Mouse (Mus musculus): ENCODE measurements around the gene Prkg1. TPM values are rescaled to one million over a fixed set of nuclear protein-coding genes. Genes with fewer than 3 reads are reported as not detected.

The Prkg1 gene
- polyA plus RNA-seq, 1 experiment from 2014 or later = 2.1 TPM

DNA sequence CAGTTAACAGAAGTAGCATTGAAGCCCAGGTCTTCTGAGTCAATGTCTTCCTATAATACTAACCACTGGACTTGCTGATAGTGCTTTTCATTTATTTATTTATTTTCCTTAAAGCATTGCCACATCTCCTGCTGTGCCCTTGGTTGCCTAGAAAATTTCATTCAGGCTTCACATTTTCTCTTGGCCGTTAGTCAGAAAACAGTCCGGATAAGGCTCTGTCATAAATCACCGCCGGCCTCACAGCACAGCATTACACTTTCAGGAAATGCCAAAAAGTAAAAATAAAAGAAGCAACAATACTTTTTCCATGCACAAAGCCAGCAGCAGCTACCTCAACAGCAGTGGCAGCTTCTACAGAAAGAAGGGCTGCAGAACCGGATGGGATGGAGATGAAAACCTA lies 234.2 kb downstream of the Prkg1 start:
- 35% methylated on average over 5 of the region's 5 CpGs for WGBS
- Histone ChIP-seq H3K9me3 (ENCODE audit: control insufficient read depth, low read length) (no peaks in the 10 kb centered on the region), H3K9ac (ENCODE audit: low read depth, low read length) (no peak overlapping the region), H3K36me3 (ENCODE audit: control insufficient read depth, insufficient read depth, low read length) (no peaks in the 10 kb centered on the region), H3K4me3 (ENCODE audit: low read length) (no peak overlapping the region), H3K4me1 (ENCODE audit: control insufficient read depth, insufficient read depth, low read length) (peaks cover 17% of the 10 kb centered on the region; the same call in 1 of the 2 replicates), H3K27ac (ENCODE audit: low read depth, low read length) (no peak overlapping the region), H3K27me3 (ENCODE audit: control insufficient read depth, insufficient read depth, low read length) (no peaks in the 10 kb centered on the region), H3K4me2 (replicated peaks; ENCODE audit: low read depth, low read length) (no peak overlapping the region)
- ATAC-seq (ENCODE audit: low FRiP score, low TSS enrichment) = peak; percentile 49; the same call in 1 of the 2 replicates

DNA sequence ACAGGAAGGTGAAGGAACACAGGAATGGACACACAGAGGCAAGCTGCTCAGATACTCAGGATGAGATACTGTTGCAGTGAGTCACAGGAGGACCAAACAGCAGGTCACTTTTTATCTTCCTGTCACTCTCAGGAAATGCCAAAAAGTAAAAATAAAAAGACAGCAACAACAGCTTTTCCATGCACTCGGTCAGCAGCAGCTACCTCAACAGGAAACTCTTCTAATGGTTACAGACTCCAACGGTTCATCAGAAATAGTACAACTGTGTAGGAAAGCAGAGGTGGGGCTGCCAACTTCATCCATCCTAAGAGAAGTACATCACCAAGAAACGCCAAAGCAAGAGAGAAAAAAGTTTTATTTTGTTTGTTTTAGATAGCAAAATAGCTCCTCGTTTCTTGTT lies 234.9 kb downstream of the Prkg1 start:
- ATAC-seq (ENCODE audit: low FRiP score, low TSS enrichment) = no peak

DNA sequence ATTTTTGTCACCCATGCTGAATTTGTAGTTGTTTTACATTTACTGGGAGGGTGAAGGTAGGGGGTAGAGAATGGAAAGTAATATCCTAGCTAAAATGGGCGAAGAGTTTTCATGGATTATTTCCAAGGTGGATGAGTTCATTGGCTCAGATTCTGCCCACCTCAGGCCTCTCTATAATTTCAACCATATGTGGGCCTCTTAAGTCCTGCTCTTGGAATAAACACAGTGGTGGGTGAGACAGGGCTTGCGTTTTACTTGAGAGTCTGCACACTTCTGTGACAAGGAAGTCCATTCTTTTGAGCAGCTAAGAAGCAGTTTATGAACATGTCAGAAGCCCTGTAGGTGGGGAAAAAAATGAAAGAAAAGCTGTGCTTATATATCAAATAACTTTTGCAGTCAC lies 250.3 kb downstream of the Prkg1 start:
- Histone ChIP-seq H3K9me3 (ENCODE audit: control insufficient read depth, low read length) (no peaks in the 10 kb centered on the region), H3K27me3 (ENCODE audit: control insufficient read depth, insufficient read depth, low read length) (no peaks in the 10 kb centered on the region), H3K4me1 (ENCODE audit: control insufficient read depth, insufficient read depth, low read length) (no peaks in the 10 kb centered on the region), H3K4me3 (ENCODE audit: low read length) (no peak overlapping the region), H3K27ac (ENCODE audit: low read depth, low read length) (no peak overlapping the region), H3K9ac (ENCODE audit: low read depth, low read length) (no peak overlapping the region), H3K36me3 (ENCODE audit: control insufficient read depth, insufficient read depth, low read length) (no peaks in the 10 kb centered on the region), H3K4me2 (replicated peaks; ENCODE audit: low read depth, low read length) (no peak overlapping the region)
- no peak for ATAC-seq (ENCODE audit: low FRiP score, low TSS enrichment)
- WGBS = 80% methylated on average over 2 of the region's 2 CpGs

More for the DNA sequence above, 234.9 kb downstream of the Prkg1 start:
- Histone ChIP-seq H3K4me2 (replicated peaks; ENCODE audit: low read depth, low read length) (no peak overlapping the region), H3K36me3 (ENCODE audit: control insufficient read depth, insufficient read depth, low read length) (no peaks in the 10 kb centered on the region), H3K9me3 (ENCODE audit: control insufficient read depth, low read length) (no peaks in the 10 kb centered on the region), H3K27me3 (ENCODE audit: control insufficient read depth, insufficient read depth, low read length) (no peaks in the 10 kb centered on the region), H3K4me1 (ENCODE audit: control insufficient read depth, insufficient read depth, low read length) (peaks cover 17% of the 10 kb centered on the region; the same call in 1 of the 2 replicates), H3K9ac (ENCODE audit: low read depth, low read length) (no peak overlapping the region), H3K4me3 (ENCODE audit: low read length) (no peak overlapping the region), H3K27ac (ENCODE audit: low read depth, low read length) (no peak overlapping the region; the same call in 1 of the 2 replicates)
- 37% methylated on average over 4 of the region's 4 CpGs for whole genome bisulfite sequencing

DNA sequence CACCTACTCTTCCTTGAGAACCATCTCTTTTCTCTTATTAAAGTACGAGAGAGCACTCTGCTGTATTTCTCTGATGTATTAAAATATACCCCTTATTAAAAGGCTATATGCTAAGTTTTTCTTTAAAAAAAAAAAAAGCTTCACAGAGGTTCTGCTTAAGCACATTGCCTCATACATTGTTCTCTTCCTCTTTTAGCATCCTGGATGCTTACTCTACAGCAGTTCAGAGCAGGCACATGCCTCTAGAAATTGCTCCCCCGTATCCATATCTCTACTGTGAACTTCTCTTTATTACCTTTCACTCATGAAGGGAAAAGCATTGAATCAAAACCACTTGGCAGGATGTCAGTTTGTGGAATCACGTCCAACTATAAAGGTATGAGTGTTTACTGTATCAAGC lies 257.0 kb downstream of the Prkg1 start:
- H3K27ac ChIP-seq (ENCODE audit: low read depth, low read length) = no peak overlapping the region
- no peak overlapping the region for H3K4me3 ChIP-seq (ENCODE audit: low read length)
- H3K4me2 ChIP-seq (replicated peaks; ENCODE audit: low read depth, low read length) = no peak overlapping the region
- no peaks in the 10 kb centered on the region for H3K9me3 ChIP-seq (ENCODE audit: control insufficient read depth, low read length)
- H3K4me1 ChIP-seq (ENCODE audit: control insufficient read depth, insufficient read depth, low read length) = no peaks in the 10 kb centered on the region
- no peaks in the 10 kb centered on the region for H3K27me3 ChIP-seq (ENCODE audit: control insufficient read depth, insufficient read depth, low read length)
- WGBS = 67% methylated on average over 3 of the region's 3 CpGs
- H3K9ac ChIP-seq (ENCODE audit: low read depth, low read length) = no peak overlapping the region
- no peaks in the 10 kb centered on the region for H3K36me3 ChIP-seq (ENCODE audit: control insufficient read depth, insufficient read depth, low read length)
- ATAC-seq (ENCODE audit: low FRiP score, low TSS enrichment) = no peak

DNA sequence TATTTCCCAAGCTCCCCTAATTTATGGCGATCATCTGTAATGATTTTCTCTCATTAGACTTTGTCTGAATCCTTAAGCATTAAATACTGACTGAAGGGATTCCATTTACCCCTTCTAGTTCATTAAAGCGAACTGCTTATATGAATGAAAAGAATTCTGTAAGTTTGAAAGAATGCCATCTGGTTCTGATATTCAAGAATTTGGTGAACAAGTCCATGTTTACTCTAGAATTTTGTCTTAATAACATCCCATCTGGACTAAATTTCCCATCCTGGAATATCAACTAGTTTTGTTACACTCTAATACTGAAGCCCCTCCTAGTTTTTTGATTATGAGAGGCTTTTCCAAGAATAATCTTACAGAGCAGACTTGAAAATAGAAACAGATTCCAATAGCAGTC lies 258.5 kb downstream of the Prkg1 start:
- no peaks in the 10 kb centered on the region for H3K27me3 ChIP-seq (ENCODE audit: control insufficient read depth, insufficient read depth, low read length)
- no peaks in the 10 kb centered on the region for H3K36me3 ChIP-seq (ENCODE audit: control insufficient read depth, insufficient read depth, low read length)
- H3K4me1 ChIP-seq (ENCODE audit: control insufficient read depth, insufficient read depth, low read length) = no peaks in the 10 kb centered on the region
- H3K4me2 ChIP-seq (replicated peaks; ENCODE audit: low read depth, low read length) = no peak overlapping the region
- no peak overlapping the region for H3K9ac ChIP-seq (ENCODE audit: low read depth, low read length)
- no peak overlapping the region for H3K27ac ChIP-seq (ENCODE audit: low read depth, low read length)
- ATAC-seq (ENCODE audit: low FRiP score, low TSS enrichment) = no peak
- H3K4me3 ChIP-seq (ENCODE audit: low read length) = no peak overlapping the region
- 89% methylated on average over 2 of the region's 2 CpGs for WGBS
- no peaks in the 10 kb centered on the region for H3K9me3 ChIP-seq (ENCODE audit: control insufficient read depth, low read length)

DNA sequence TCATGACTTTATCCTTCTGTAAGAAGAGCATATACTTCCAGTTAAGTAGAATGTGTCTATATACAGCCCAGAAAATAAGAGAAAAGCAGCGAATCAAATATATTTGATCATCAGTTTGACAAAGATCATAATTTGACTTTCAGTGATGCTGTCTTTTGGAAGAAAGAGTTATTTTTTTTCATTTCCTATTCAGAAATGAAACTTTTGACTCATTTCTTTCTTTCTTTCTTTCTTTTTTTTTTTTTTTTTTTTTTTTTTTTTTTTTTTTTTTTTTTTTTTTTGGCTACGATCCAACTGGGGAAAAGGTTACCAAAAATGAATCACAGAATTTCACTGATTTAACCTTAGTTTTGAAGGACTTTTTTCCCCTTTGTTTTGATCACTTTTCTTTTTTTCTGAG lies 259.8 kb downstream of the Prkg1 start:
- Histone ChIP-seq H3K4me2 (replicated peaks; ENCODE audit: low read depth, low read length) (no peak overlapping the region), H3K27ac (ENCODE audit: low read depth, low read length) (no peak overlapping the region), H3K9ac (ENCODE audit: low read depth, low read length) (no peak overlapping the region), H3K27me3 (ENCODE audit: control insufficient read depth, insufficient read depth, low read length) (no peaks in the 10 kb centered on the region), H3K4me1 (ENCODE audit: control insufficient read depth, insufficient read depth, low read length) (no peaks in the 10 kb centered on the region), H3K36me3 (ENCODE audit: control insufficient read depth, insufficient read depth, low read length) (no peaks in the 10 kb centered on the region), H3K4me3 (ENCODE audit: low read length) (no peak overlapping the region), H3K9me3 (ENCODE audit: control insufficient read depth, low read length) (no peaks in the 10 kb centered on the region)
- 81% methylated on average over 2 of the region's 2 CpGs for WGBS
- no peak for ATAC-seq (ENCODE audit: low FRiP score, low TSS enrichment)

DNA sequence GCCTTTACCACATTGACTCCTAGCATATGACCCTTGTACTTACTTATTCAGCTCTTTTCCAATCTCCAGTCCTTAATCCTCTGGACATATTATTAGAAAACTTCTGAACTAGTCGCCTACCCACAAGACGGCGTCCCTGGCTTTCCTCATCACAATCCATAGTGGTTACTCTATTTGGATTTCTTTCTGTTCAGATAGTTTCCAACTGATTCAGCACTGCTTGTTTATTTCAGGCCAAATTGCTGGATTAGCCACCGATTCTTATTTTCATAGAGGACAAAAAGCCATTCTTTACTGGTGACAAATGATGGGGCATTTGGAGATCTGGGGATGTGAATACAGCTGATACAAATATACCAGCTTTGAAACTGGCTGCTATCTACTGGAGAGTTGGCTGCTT lies 267.4 kb downstream of the Prkg1 start:
- ATAC-seq (ENCODE audit: low FRiP score, low TSS enrichment) = no peak
- WGBS = 93% methylated on average over 4 of the region's 4 CpGs
- H3K4me1 ChIP-seq (ENCODE audit: control insufficient read depth, insufficient read depth, low read length) = no peaks in the 10 kb centered on the region

DNA sequence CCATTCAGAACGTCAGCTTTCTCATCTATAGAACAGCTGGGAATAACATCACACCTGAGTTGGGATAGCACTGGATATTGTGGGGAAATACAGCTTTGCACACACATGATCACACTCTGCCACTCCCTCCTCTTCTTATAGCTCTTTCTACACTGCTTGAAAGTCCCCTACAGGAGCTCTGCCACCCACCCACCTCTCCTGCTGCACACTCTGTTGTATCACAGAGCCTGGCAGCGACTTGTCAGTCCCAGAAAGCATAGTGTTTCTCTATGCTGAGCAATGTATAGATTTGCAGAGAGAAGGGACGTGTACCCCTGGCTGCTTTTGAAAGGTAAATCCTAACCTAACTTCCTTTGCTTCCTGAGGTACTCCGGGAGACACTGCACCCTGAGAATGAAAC lies 275.2 kb downstream of the Prkg1 start:
- WGBS = 56% methylated on average over 4 of the region's 4 CpGs
- no peak overlapping the region for H3K9ac ChIP-seq (ENCODE audit: low read depth, low read length)

More for the DNA sequence above, 267.4 kb downstream of the Prkg1 start:
- Histone ChIP-seq H3K9me3 (ENCODE audit: control insufficient read depth, low read length) (no peaks in the 10 kb centered on the region), H3K27ac (ENCODE audit: low read depth, low read length) (no peak overlapping the region), H3K36me3 (ENCODE audit: control insufficient read depth, insufficient read depth, low read length) (no peaks in the 10 kb centered on the region), H3K4me3 (ENCODE audit: low read length) (no peak overlapping the region), H3K4me2 (replicated peaks; ENCODE audit: low read depth, low read length) (no peak overlapping the region), H3K9ac (ENCODE audit: low read depth, low read length) (no peak overlapping the region), H3K27me3 (ENCODE audit: control insufficient read depth, insufficient read depth, low read length) (no peaks in the 10 kb centered on the region)

DNA sequence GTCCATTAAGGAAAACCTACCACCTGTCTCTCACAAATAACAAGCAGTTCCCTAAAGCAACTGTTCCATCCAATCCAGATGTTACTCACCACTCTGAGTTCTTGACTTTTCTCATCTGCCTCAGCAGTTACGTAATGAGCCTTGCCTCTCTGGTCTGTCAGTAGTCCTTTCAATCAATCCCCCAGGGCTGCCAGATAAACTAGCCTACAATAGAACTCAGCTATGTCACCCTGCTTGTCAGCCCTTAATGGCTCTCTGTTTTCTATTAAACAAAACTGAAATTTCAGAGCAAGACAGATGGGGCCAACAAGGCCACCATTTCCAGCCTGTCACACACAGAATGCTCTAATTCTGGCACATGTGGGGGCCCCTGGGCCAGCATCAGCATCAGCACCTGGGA lies 293.1 kb downstream of the Prkg1 start:
- Histone ChIP-seq H3K9ac (ENCODE audit: low read depth, low read length) (no peak overlapping the region), H3K4me2 (replicated peaks; ENCODE audit: low read depth, low read length) (no peak overlapping the region), H3K36me3 (ENCODE audit: control insufficient read depth, insufficient read depth, low read length) (no peaks in the 10 kb centered on the region), H3K9me3 (ENCODE audit: control insufficient read depth, low read length) (no peaks in the 10 kb centered on the region), H3K27ac (ENCODE audit: low read depth, low read length) (no peak overlapping the region), H3K4me1 (ENCODE audit: control insufficient read depth, insufficient read depth, low read length) (no peaks in the 10 kb centered on the region), H3K4me3 (ENCODE audit: low read length) (no peak overlapping the region), H3K27me3 (ENCODE audit: control insufficient read depth, insufficient read depth, low read length) (no peaks in the 10 kb centered on the region)
- WGBS = 48% methylated on average over 1 of the region's 1 CpGs
- ATAC-seq (ENCODE audit: low FRiP score, low TSS enrichment) = no peak

More for the DNA sequence above, 275.2 kb downstream of the Prkg1 start:
- Histone ChIP-seq H3K4me1 (ENCODE audit: control insufficient read depth, insufficient read depth, low read length) (no peaks in the 10 kb centered on the region), H3K4me3 (ENCODE audit: low read length) (no peak overlapping the region), H3K4me2 (replicated peaks; ENCODE audit: low read depth, low read length) (no peak overlapping the region), H3K9me3 (ENCODE audit: control insufficient read depth, low read length) (no peaks in the 10 kb centered on the region), H3K27me3 (ENCODE audit: control insufficient read depth, insufficient read depth, low read length) (no peaks in the 10 kb centered on the region), H3K36me3 (ENCODE audit: control insufficient read depth, insufficient read depth, low read length) (no peaks in the 10 kb centered on the region), H3K27ac (ENCODE audit: low read depth, low read length) (no peak overlapping the region)
- no peak for ATAC-seq (ENCODE audit: low FRiP score, low TSS enrichment)

DNA sequence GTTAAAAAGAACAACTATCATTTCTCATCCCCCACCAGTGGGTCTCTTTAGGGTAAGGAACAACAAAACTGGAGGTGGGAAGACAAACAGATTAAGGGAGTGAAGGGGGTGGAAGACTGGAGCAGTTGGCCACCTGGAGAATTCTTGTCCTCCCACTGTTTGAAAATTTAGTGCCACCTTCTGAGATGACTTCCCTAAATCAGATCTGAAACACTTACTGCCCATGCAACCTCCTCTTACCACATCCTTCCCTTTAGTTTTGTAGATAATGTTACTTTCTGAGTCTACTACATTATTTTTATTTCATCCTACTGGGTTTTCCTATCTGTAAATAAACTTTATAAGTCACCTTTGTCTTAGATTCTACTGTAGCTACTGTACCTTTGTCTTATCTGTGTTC lies 304.6 kb downstream of the Prkg1 start:
- Histone ChIP-seq H3K9ac (ENCODE audit: low read depth, low read length) (no peak overlapping the region), H3K27ac (ENCODE audit: low read depth, low read length) (no peak overlapping the region), H3K27me3 (ENCODE audit: control insufficient read depth, insufficient read depth, low read length) (no peaks in the 10 kb centered on the region), H3K4me1 (ENCODE audit: control insufficient read depth, insufficient read depth, low read length) (no peaks in the 10 kb centered on the region), H3K9me3 (ENCODE audit: control insufficient read depth, low read length) (no peaks in the 10 kb centered on the region), H3K4me3 (ENCODE audit: low read length) (no peak overlapping the region), H3K4me2 (replicated peaks; ENCODE audit: low read depth, low read length) (no peak overlapping the region), H3K36me3 (ENCODE audit: control insufficient read depth, insufficient read depth, low read length) (no peaks in the 10 kb centered on the region)
- no peak for ATAC-seq (ENCODE audit: low FRiP score, low TSS enrichment)

Measured in kidney, embryonic 14.5 days (tissue).